Mouse (Mus musculus) megakaryocyte, embryonic 14.5 days (primary cell): ENCODE results near the gene Prrg2. TPM values are rescaled to one million over a fixed set of nuclear protein-coding genes. Genes with fewer than 3 reads are reported as not detected.

Experiments used
- H3K27me3 ChIP-seq: replicated peaks from 2 replicates; pipeline ENCODE3; 2012; ENCODE audit warnings: inconsistent platforms
- H3K36me3 ChIP-seq: replicated peaks from 2 replicates; pipeline ENCODE3; 2012; ENCODE audit warnings: low read length, inconsistent platforms, mixed read lengths
- H3K4me1 ChIP-seq: 2 replicates; pipeline ENCODE4 v1.6.1; 2012; ENCODE audit warnings: inconsistent platforms
- H3K4me3 ChIP-seq: replicated peaks from 2 replicates; pipeline ENCODE3; 2012; ENCODE audit warnings: moderate library complexity, mild to moderate bottlenecking, inconsistent platforms
- H3K9me3 ChIP-seq: 2 replicates; pipeline ENCODE4 v1.6.1; 2012; ENCODE audit warnings: inconsistent platforms
- FLI1 ChIP-seq: IDR thresholded peaks from 2 replicates; pipeline ENCODE4 v1.6.1; 2012; ENCODE audit warnings: low read length, inconsistent platforms, mixed read lengths
- GATA1 ChIP-seq: IDR thresholded peaks from 3 replicates; pipeline ENCODE4 v1.6.1; 2012; ENCODE audit warnings: mixed read lengths, low read length, inconsistent platforms, borderline replicate concordance
- polyA plus RNA-seq: library from polyadenylated mRNA; stranded (reverse); fragments of >175 nt; gene quantifications from 2 replicates; pipeline ENCODE4 v1.2.3, GENCODE M21; 2012; ENCODE audit warnings: low replicate concordance; ENCODE audit not compliant: insufficient read depth

Prrg2 gene
- polyA plus RNA-seq, 1 experiment: 91.5 TPM

- no peaks in the 10 kb centered on the region for H3K27me3 ChIP-seq
- H3K4me3 ChIP-seq: peak overlapping the region; percentile 97
- no peaks in the 10 kb centered on the region for H3K9me3 ChIP-seq
- H3K4me1 ChIP-seq: peaks cover 69% of the 10 kb centered on the region
- peaks cover 48% of the 10 kb centered on the region for H3K36me3 ChIP-seq
- TF ChIP-seq FLI1 (no peak), GATA1 (no peak)
Measured at GRCm38 (mm10) chr7:45015344-45015956, 47.0 kb downstream of the Prrg2 start.

- H3K27me3 ChIP-seq: no peaks in the 10 kb centered on the region
- no peak overlapping the region for H3K4me3 ChIP-seq
- H3K4me1 ChIP-seq: peaks cover 56% of the 10 kb centered on the region
- H3K36me3 ChIP-seq: peaks cover 53% of the 10 kb centered on the region
- no peak for TF ChIP-seq FLI1
- TF ChIP-seq GATA1: no peak
- no peaks in the 10 kb centered on the region for H3K9me3 ChIP-seq
Measured at GRCm38 (mm10) chr7:45014096-45014451, 48.4 kb downstream of the Prrg2 start.

- TF ChIP-seq FLI1 (no peak), GATA1 (no peak)
- Histone ChIP-seq H3K36me3 (peaks cover 58% of the 10 kb centered on the region), H3K4me3 (no peak overlapping the region), H3K4me1 (peaks cover 51% of the 10 kb centered on the region), H3K9me3 (no peaks in the 10 kb centered on the region), H3K27me3 (no peaks in the 10 kb centered on the region)
Measured at GRCm38 (mm10) chr7:45013366-45014095, 48.9 kb downstream of the Prrg2 start.

- Histone ChIP-seq H3K9me3 (no peaks in the 10 kb centered on the region), H3K36me3 (peaks cover 65% of the 10 kb centered on the region), H3K27me3 (no peaks in the 10 kb centered on the region), H3K4me3 (no peak overlapping the region), H3K4me1 (peaks cover 47% of the 10 kb centered on the region)
- TF ChIP-seq GATA1 (no peak), FLI1 (no peak)
Measured at GRCm38 (mm10) chr7:45012824-45013223, 49.7 kb downstream of the Prrg2 start.

GRCm38 (mm10) chr7:45012011-45012410 lies 50.5 kb downstream of the Prrg2 start:
- Histone ChIP-seq H3K27me3 (no peaks in the 10 kb centered on the region), H3K4me1 (peaks cover 50% of the 10 kb centered on the region), H3K9me3 (no peaks in the 10 kb centered on the region), H3K36me3 (peaks cover 73% of the 10 kb centered on the region), H3K4me3 (no peak overlapping the region)
- TF ChIP-seq GATA1 (no peak), FLI1 (no peak)

- no peak overlapping the region for H3K4me3 ChIP-seq
- H3K4me1 ChIP-seq: peaks cover 67% of the 10 kb centered on the region
- H3K27me3 ChIP-seq: no peaks in the 10 kb centered on the region
- no peak for TF ChIP-seq FLI1
- no peak for TF ChIP-seq GATA1
- no peaks in the 10 kb centered on the region for H3K9me3 ChIP-seq
- H3K36me3 ChIP-seq: peaks cover 97% of the 10 kb centered on the region
Measured at GRCm38 (mm10) chr7:45008411-45008810, 54.1 kb downstream of the Prrg2 start.

- Histone ChIP-seq H3K9me3 (no peaks in the 10 kb centered on the region), H3K4me3 (no peak overlapping the region), H3K36me3 (peaks cover 97% of the 10 kb centered on the region), H3K4me1 (peaks cover 67% of the 10 kb centered on the region), H3K27me3 (no peaks in the 10 kb centered on the region)
- TF ChIP-seq FLI1: no peak
- TF ChIP-seq GATA1: no peak
Measured at GRCm38 (mm10) chr7:45007846-45008245, 54.6 kb downstream of the Prrg2 start.

GRCm38 (mm10) chr7:45007141-45007540 lies 55.3 kb downstream of the Prrg2 start:
- Histone ChIP-seq H3K4me3 (no peak overlapping the region), H3K36me3 (peaks cover 97% of the 10 kb centered on the region), H3K27me3 (no peaks in the 10 kb centered on the region), H3K4me1 (peaks cover 67% of the 10 kb centered on the region), H3K9me3 (no peaks in the 10 kb centered on the region)
- TF ChIP-seq FLI1 (no peak), GATA1 (no peak)

GRCm38 (mm10) chr7:45006503-45006902 lies 56.0 kb downstream of the Prrg2 start:
- Histone ChIP-seq H3K9me3 (no peaks in the 10 kb centered on the region), H3K4me3 (no peak overlapping the region), H3K36me3 (peaks cover 97% of the 10 kb centered on the region), H3K27me3 (no peaks in the 10 kb centered on the region), H3K4me1 (peaks cover 67% of the 10 kb centered on the region)
- no peak for TF ChIP-seq GATA1
- TF ChIP-seq FLI1: no peak

GRCm38 (mm10) chr7:45005321-45005992 lies 57.0 kb downstream of the Prrg2 start:
- TF ChIP-seq GATA1 (no peak), FLI1 (no peak)
- H3K36me3 ChIP-seq: peaks cover 98% of the 10 kb centered on the region
- peak overlapping the region; percentile 16 for H3K4me3 ChIP-seq
- H3K9me3 ChIP-seq: no peaks in the 10 kb centered on the region
- H3K4me1 ChIP-seq: peaks cover 74% of the 10 kb centered on the region
- H3K27me3 ChIP-seq: no peaks in the 10 kb centered on the region
